Mouse (Mus musculus) liver, embryonic 13.5 days (tissue): ENCODE results near the gene Atg4d. TPM values are rescaled to one million over a fixed set of nuclear protein-coding genes. Genes with fewer than 3 reads are reported as not detected.

ENCODE experiments used
- ATAC-seq: fragments of 200-750 bp; cut with Nextera tagmentation; 2 replicates; pipeline ENCODE4 v1.8.0; 2017; ENCODE audit warnings: low read depth, mild to moderate bottlenecking, moderate number of reproducible peaks, moderate library complexity
- DNase-seq: peaks from one replicate; pipeline ENCODE4 v3.0.0; 2022
- H3K27ac ChIP-seq: fragments of 300-500 bp; sonication (generic); 2 replicates; pipeline ENCODE4 v1.5.1; 2015; ENCODE audit warnings: moderate library complexity, mild to moderate bottlenecking, inconsistent platforms
- H3K27me3 ChIP-seq: fragments of 300-500 bp; sonication (generic); 2 replicates; pipeline ENCODE4 v1.6.1; 2015; ENCODE audit warnings: mild to moderate bottlenecking, inconsistent platforms
- H3K36me3 ChIP-seq: fragments of 300-500 bp; sonication (generic); 2 replicates; pipeline ENCODE4 v1.6.1; 2015; ENCODE audit warnings: mild to moderate bottlenecking, inconsistent platforms
- H3K4me1 ChIP-seq: fragments of 300-500 bp; sonication (generic); replicated peaks from 2 replicates; pipeline ENCODE4 v1.6.1; 2015; ENCODE audit warnings: inconsistent platforms
- H3K4me2 ChIP-seq: fragments of 300-500 bp; sonication (generic); 2 replicates; pipeline ENCODE4 v1.6.1; 2015; ENCODE audit warnings: inconsistent platforms, mild to moderate bottlenecking, moderate library complexity
- H3K4me3 ChIP-seq: fragments of 300-500 bp; sonication (generic); replicated peaks from 2 replicates; pipeline ENCODE4 v1.5.1; 2015; ENCODE audit warnings: mild to moderate bottlenecking, inconsistent platforms
- H3K9ac ChIP-seq: fragments of 300-500 bp; sonication (generic); 2 replicates; pipeline ENCODE4 v1.6.1; 2015; ENCODE audit warnings: mild to moderate bottlenecking, inconsistent platforms
- H3K9me3 ChIP-seq: fragments of 300-500 bp; sonication (generic); replicated peaks from 2 replicates; pipeline ENCODE4 v1.6.1; 2016; ENCODE audit warnings: inconsistent platforms
- WGBS: fragments of 180-500 bp; shearing (Covaris S2); methylation state at CpG from one replicate; pipeline ENCODE4 v1.1.7; 2015; ENCODE audit not compliant: insufficient replicate concordance; 5-methylcytosine and 5-hydroxymethylcytosine counted together
- polyA plus RNA-seq: library from polyadenylated mRNA; unstranded; fragments of >200 nt; fragmentation: Nextera tagmentation; extraction: Ambion mirVana; gene quantifications from 2 replicates; pipeline ENCODE4 v1.2.1, GENCODE M21; 2015

The Atg4d gene
- polyA plus RNA-seq, 1 experiment from 2014 or later, result 85.5 TPM

DNA sequence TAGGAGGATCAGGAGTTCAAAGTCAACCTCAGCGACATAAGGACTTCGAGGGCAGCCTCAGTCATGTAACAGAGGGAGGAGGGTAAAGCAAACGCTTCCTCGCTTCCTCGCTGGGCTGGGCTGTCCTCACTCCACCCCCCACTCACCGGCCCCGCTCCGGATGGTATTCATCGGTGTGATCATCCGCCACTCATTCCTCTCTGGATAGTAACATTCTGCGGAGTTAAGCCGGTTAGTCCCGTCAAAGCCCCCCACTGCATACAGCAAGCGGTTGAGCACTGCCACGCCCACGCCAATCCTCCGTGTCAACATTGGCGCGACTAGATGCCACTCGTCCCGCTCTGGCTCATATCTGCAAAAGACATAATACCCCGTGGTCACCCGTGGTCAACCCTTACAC is 33.5 kb upstream of the Atg4d start:
- DNase-seq (no peak), ATAC-seq (no peak)
- WGBS, result 65% methylated on average over 23 of the region's 23 CpGs
- Histone ChIP-seq H3K36me3 (peaks cover 75% of the 10 kb centered on the region), H3K27me3 (no peaks in the 10 kb centered on the region), H3K4me1 (peaks cover 55% of the 10 kb centered on the region), H3K9ac (no peak overlapping the region), H3K4me3 (no peak overlapping the region), H3K27ac (no peak overlapping the region), H3K4me2 (no peak overlapping the region), H3K9me3 (no peaks in the 10 kb centered on the region)

GRCm38 (mm10) chr9:21232867-21233266 is 32.2 kb upstream of the Atg4d start:
- H3K36me3 ChIP-seq, result peaks cover 83% of the 10 kb centered on the region
- H3K4me2 ChIP-seq, result no peak overlapping the region
- DNase-seq (no peak), ATAC-seq (no peak)
- H3K4me3 ChIP-seq, result no peak overlapping the region
- WGBS, result 81% methylated on average over 5 of the region's 5 CpGs
- H3K9me3 ChIP-seq, result no peaks in the 10 kb centered on the region
- no peak overlapping the region for H3K27ac ChIP-seq
- no peak overlapping the region for H3K9ac ChIP-seq
- H3K4me1 ChIP-seq, result peaks cover 55% of the 10 kb centered on the region
- H3K27me3 ChIP-seq, result no peaks in the 10 kb centered on the region

- DNase-seq, result no peak
- 94% methylated on average over 29 of the region's 29 CpGs for WGBS
- peaks cover 51% of the 10 kb centered on the region for H3K4me1 ChIP-seq
These were observed 31.7 kb upstream of the Atg4d start for GRCm38 (mm10) chr9:21233366-21233765.

DNA sequence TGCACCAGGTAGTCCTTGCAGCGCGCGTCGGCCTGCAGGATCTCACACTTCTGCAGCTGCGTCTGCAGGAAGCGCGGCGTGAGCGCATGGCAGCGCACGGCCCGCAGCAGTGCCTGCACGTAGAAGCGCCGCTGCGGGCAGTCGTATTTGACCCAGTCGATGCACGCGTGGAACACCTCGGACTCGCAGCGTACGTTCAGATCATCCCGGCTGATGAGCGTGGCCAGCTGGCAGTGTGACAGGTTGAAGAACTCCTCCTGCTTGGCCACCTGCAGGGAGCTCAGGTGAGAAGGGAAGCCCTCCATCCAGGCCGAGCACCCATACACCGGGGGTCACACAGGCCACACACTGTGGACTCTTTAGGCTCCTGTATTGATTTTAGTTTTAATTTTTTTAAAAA is 31.3 kb upstream of the Atg4d start:
- Histone ChIP-seq H3K27ac (no peak overlapping the region), H3K27me3 (no peaks in the 10 kb centered on the region), H3K9ac (no peak overlapping the region), H3K36me3 (peaks cover 83% of the 10 kb centered on the region), H3K9me3 (no peaks in the 10 kb centered on the region), H3K4me2 (no peak overlapping the region), H3K4me3 (no peak overlapping the region), H3K4me1 (peaks cover 51% of the 10 kb centered on the region)
- DNase-seq, result no peak
- ATAC-seq, result no peak
- 93% methylated on average over 28 of the region's 28 CpGs for WGBS

More at GRCm38 (mm10) chr9:21233366-21233765, 31.7 kb upstream of the Atg4d start:
- Histone ChIP-seq H3K9me3 (no peaks in the 10 kb centered on the region), H3K27me3 (no peaks in the 10 kb centered on the region), H3K27ac (no peak overlapping the region), H3K9ac (no peak overlapping the region), H3K36me3 (peaks cover 83% of the 10 kb centered on the region), H3K4me3 (no peak overlapping the region), H3K4me2 (no peak overlapping the region)
- no peak for ATAC-seq

DNA sequence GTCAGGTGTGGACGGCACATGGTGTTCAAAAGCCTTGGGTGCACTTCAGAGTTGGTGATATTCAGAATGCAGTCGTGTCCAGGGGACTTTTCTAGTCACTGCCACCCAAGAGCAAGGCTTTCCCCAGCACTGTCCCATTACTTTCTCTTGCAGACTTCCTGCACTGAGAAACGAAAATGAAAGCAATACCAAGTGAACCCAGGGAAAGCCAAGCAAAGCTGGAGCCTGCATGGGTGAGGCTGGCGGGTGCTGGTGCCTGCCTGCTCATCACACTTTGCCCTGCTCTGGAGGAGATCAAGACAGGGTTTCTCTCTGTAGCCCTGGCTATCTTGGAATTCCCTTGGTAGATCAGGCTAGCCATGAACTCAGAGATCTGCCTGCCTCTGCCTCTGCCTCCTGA is 29.8 kb upstream of the Atg4d start:
- DNase-seq (no peak), ATAC-seq (no peak)
- no peak overlapping the region; the same call in 1 of the 2 replicates for H3K9ac ChIP-seq
- H3K27ac ChIP-seq, result peak overlapping the region; percentile 53
- H3K36me3 ChIP-seq, result peaks cover 68% of the 10 kb centered on the region
- peak overlapping the region; percentile 17; the same call in 1 of the 2 replicates for H3K4me2 ChIP-seq
- H3K9me3 ChIP-seq, result no peaks in the 10 kb centered on the region
- peaks cover 57% of the 10 kb centered on the region for H3K4me1 ChIP-seq
- WGBS, result 72% methylated on average over 4 of the region's 4 CpGs
- H3K27me3 ChIP-seq, result no peaks in the 10 kb centered on the region
- H3K4me3 ChIP-seq, result no peak overlapping the region

DNA sequence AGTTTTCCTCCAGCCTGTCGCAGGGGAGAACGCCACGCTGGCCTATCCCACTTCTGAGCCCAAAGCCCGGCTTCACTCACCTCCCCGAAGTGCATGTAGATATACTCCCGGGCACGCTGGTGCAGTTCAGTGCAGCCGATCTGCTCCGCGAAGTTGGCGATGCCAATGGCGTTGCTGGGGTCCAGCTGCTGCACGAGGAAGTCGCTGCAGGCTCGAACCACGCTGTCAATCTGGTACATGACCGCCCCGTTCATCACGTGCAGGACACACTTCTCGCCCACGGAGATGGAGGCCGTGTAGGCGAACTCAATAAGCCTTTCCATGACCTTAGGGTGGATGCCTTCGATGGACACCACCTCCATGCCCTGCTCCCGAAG is 28.1 kb upstream of the Atg4d start:
- 67% methylated on average over 25 of the region's 25 CpGs for WGBS
- DNase-seq (no peak), ATAC-seq (no peak)
- Histone ChIP-seq H3K9ac (peak overlapping the region; percentile 100), H3K36me3 (peaks cover 52% of the 10 kb centered on the region), H3K27ac (peak overlapping the region; percentile 97), H3K9me3 (no peaks in the 10 kb centered on the region), H3K27me3 (peaks cover 5% of the 10 kb centered on the region), H3K4me2 (peak overlapping the region; percentile 94), H3K4me1 (peaks cover 59% of the 10 kb centered on the region), H3K4me3 (peak overlapping the region; percentile 98)

- H3K36me3 ChIP-seq, result peaks cover 48% of the 10 kb centered on the region
- H3K4me3 ChIP-seq, result peak overlapping the region; percentile 98
- peak overlapping the region; percentile 100 for H3K9ac ChIP-seq
- H3K27ac ChIP-seq, result peak overlapping the region; percentile 97
- H3K4me1 ChIP-seq, result peaks cover 54% of the 10 kb centered on the region
- peaks cover 10% of the 10 kb centered on the region for H3K27me3 ChIP-seq
- no peaks in the 10 kb centered on the region for H3K9me3 ChIP-seq
- 17% methylated on average over 19 of the region's 19 CpGs for WGBS
- DNase-seq, result peak; percentile 35
- peak overlapping the region; percentile 94 for H3K4me2 ChIP-seq
- peak; percentile 10; the same call in 1 of the 2 replicates for ATAC-seq
These were observed 27.6 kb upstream of the Atg4d start for GRCm38 (mm10) chr9:21237368-21238003.

- Histone ChIP-seq H3K9ac (peak overlapping the region; percentile 100), H3K4me3 (peak overlapping the region; percentile 98), H3K27me3 (peaks cover 17% of the 10 kb centered on the region), H3K4me2 (peak overlapping the region; percentile 94), H3K27ac (peak overlapping the region; percentile 97), H3K36me3 (peaks cover 41% of the 10 kb centered on the region), H3K9me3 (no peaks in the 10 kb centered on the region), H3K4me1 (peaks cover 50% of the 10 kb centered on the region)
- no peak for ATAC-seq
- under 1% methylated on average over 31 of the region's 31 CpGs for WGBS
- DNase-seq, result no peak
These were observed 26.9 kb upstream of the Atg4d start for GRCm38 (mm10) chr9:21238004-21238732.

GRCm38 (mm10) chr9:21238733-21239464 is 26.2 kb upstream of the Atg4d start, which contains the start of gene Keap1:
Gene Keap1 (minus strand): TSS chr9:21239361.
- Histone ChIP-seq H3K36me3 (peaks cover 33% of the 10 kb centered on the region), H3K4me3 (peak within 1 kb of the TSS; percentile 98), H3K9ac (peak within 1 kb of the TSS; percentile 100), H3K27ac (peak within 1 kb of the TSS; percentile 97), H3K4me1 (peaks cover 52% of the 10 kb centered on the region), H3K9me3 (no peaks in the 10 kb centered on the region), H3K27me3 (peaks cover 24% of the 10 kb centered on the region), H3K4me2 (peak within 1 kb of the TSS; percentile 94)
- peak; percentile 87 for ATAC-seq
- WGBS, result under 1% methylated on average over 80 of the region's 90 CpGs
- peak; percentile 79 for DNase-seq

DNA sequence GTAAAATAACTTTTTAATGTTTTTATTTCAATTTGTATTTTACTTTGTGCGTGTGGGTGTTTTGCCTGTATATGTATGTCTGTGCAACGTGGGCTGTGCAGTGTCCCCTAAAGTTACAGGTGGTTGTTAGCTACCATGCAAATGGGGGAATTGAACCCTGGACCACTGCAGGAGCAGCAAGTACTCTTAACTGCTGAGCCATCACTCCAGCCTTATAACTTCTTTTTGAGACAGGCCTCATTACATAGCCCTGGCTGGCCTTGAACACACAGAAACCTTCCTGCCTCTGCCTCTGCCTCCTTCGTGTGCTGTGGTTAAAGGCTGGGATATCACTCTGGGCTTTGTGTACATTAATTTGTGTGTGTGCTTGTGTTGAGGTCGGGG is 25.6 kb upstream of the Atg4d start:
- whole genome bisulfite sequencing, result 19% methylated on average over 4 of the region's 4 CpGs
- Histone ChIP-seq H3K4me2 (peak overlapping the region; percentile 94), H3K36me3 (peaks cover 28% of the 10 kb centered on the region), H3K9me3 (no peaks in the 10 kb centered on the region), H3K9ac (peak overlapping the region; percentile 100), H3K4me1 (peaks cover 58% of the 10 kb centered on the region), H3K4me3 (peak overlapping the region; percentile 98), H3K27me3 (peaks cover 30% of the 10 kb centered on the region), H3K27ac (peak overlapping the region; percentile 97)
- DNase-seq (no peak), ATAC-seq (no peak)

DNA sequence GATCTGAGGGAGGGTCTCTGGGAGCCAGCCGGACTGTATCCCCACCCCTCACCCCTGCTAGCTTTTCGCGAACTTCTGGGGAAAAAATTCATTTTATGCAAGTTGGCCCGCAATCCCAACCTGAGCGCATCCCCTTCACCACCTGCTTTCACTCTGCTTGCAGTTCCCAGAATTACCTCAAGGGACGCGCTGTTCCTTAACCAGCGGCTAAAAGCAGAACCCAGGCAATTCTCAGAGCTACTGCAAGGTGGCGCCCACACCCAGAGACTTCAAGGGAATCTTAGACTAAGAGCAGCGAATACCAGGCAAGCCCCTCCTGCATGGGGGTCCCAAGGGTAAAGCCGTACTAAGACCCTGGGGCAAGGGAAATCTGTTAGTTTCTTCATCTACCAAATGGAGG is 23.8 kb upstream of the Atg4d start:
- no peak overlapping the region for H3K27ac ChIP-seq
- no peak overlapping the region for H3K9ac ChIP-seq
- no peak overlapping the region for H3K4me2 ChIP-seq
- ATAC-seq, result no peak
- no peak overlapping the region for H3K4me3 ChIP-seq
- H3K27me3 ChIP-seq, result peaks cover 49% of the 10 kb centered on the region
- DNase-seq, result peak; percentile 82
- 5% methylated on average over 11 of the region's 11 CpGs for WGBS
- H3K9me3 ChIP-seq, result no peaks in the 10 kb centered on the region
- peaks cover 9% of the 10 kb centered on the region for H3K36me3 ChIP-seq
- peaks cover 50% of the 10 kb centered on the region for H3K4me1 ChIP-seq
